Mouse (Mus musculus): ENCODE results near the gene Rgsl1.
A peak's percentile ranks its signal among the peaks of the same experiment; 100 is the strongest.

Rgsl1 gene

DNA sequence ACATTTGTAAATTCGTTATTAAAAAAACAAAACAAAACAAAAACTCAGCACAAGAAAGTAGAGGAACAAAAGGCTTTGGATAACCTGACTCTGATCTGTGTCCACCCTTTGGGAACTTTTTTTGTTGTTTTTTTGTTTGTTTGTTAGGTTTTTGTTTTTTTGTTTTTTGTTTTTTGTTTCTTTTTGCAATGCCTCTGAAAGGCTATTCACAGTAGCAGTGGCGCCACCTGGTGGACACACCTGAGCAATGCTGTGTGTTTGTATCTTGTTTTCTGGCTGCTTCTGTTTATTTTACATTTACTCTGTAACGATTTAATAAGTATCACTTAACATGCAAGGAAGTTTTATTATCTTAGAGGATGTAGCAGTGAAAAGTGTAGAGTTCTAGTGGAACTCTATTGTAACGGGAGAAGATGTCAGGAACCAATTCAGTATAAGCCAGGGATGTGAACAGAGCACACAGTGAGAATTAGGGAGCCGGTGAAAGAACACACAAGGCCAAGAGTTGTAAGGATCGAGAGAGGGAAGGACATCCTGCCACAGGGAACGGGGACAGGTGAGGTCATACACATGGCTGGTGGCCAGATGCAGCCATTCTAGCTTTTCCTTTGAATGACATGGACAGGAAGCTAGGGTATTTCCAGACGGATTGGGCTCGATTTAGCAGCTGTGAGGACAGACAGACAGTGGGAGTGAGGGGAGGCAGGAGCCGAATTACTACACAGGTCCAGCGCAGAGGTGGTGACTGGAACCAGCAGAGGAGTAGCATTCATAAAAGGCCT lies 101.4 kb downstream of the Rgsl1 start:
- no peak for ATAC-seq (ENCODE audit: insufficient number of reproducible peaks, low FRiP score, low TSS enrichment)

GRCm38 (mm10) chr1:153741551-153742316 lies 102.2 kb downstream of the Rgsl1 start:
- no peak for ATAC-seq (ENCODE audit: insufficient number of reproducible peaks, low FRiP score, low TSS enrichment)

DNA sequence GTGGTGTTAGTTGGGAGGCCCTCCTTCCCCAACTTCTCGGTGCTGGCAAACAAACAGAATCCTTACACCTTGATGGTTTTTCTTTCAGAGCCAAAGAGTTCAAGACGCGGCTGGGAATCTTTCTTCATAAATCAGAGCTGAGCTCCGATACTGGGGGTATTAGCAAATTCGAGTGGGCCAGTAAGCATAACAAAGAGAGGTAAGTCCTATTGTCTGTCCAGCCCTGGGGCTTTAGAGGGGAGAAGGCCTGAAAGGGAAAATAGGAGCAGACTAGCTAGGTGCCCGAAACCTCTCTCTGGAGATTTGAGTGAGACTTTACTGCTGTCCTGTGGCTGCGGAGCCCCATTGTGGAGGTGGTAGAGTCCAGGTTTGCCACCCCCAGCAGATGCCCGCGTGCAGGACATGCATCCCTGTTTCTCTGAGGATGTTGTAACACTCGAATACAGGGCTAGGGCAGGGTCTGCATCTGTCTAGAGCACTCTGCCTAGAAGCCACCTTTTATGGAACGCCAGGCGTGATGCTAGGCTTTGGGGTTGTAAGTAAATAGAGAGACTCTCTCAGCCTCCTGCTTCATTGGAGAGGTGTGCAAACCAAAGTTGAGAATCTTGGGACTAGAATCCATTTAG lies 103.1 kb downstream of the Rgsl1 start:
- no peak for ATAC-seq (ENCODE audit: insufficient number of reproducible peaks, low FRiP score, low TSS enrichment)

GRCm38 (mm10) chr1:153740145-153740544 lies 103.8 kb downstream of the Rgsl1 start, which contains the start of gene Rgs16:
Gene Rgs16, plus strand, starts transcription at chr1:153740349.
- peak; percentile 92 for ATAC-seq (ENCODE audit: insufficient number of reproducible peaks, low FRiP score, low TSS enrichment)

DNA sequence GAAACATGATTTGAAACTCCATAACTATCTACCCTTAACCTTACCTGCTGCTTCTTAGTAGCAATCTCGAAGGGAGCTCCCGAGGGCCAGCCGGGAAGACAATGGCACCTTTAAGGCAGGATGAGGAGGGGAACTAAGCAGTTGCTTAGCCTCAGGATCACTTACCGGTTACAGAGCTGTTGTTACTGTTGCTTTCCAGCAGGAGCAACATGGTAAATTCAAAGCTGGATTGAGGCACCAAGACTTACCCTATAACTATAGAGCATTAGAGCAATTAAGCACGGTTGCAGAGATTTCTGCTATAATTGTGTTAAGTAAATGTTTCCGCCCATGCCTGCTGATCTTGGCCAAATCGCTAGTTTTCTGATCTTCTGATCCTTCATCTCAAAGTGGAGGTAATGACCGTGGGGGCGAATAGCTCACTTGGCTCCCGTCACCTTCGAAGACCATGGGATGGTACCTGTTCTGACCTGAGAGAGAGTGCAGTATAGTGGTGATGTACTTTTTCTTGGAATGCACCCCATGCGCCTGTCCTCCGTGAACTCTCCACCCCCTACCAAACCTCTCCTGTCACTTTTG lies 104.4 kb downstream of the Rgsl1 start:
- ATAC-seq (ENCODE audit: insufficient number of reproducible peaks, low FRiP score, low TSS enrichment) = no peak

GRCm38 (mm10) chr1:153737101-153738085 lies 106.5 kb downstream of the Rgsl1 start:
- ATAC-seq (ENCODE audit: insufficient number of reproducible peaks, low FRiP score, low TSS enrichment) = no peak

DNA sequence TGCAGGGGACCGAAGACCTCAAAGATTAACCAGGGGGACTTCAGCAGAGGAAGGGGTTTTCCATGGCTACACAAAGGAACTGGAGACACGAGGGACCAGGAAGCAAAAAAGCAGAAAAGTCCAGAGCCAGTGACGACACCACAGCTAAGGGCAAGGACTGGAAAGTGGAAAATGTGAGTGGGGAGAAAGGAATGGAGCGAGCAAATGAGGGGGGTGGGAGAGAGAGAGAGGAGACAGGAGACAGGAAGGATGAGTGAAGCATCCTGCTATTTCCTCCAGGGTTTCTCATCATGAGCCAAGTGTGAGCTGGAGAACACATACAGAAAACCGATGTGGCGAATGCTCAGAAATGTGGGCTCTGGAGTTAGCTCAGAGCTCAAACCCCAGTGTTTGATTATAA lies 107.8 kb downstream of the Rgsl1 start:
- ATAC-seq (ENCODE audit: insufficient number of reproducible peaks, low FRiP score, low TSS enrichment) = no peak

DNA sequence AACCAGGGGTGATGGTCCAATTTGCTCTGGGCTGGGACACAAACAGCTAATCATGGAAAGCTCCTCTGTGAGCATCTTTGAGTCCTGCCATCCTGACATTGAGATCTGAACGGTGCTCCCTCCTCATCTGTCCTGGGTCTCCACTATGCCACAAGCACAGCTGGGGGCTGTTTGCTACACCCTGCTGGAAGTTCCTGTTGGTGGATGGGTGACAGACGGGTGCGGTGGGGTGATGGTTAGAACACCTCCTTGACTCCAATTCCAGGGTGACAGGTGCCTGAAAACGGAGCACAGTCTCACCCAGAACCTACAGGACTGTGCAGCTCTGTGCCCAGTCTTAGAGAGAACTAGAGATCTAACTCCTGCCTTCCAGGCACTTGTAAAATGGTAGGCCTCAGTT lies 109.1 kb downstream of the Rgsl1 start:
- no peak for ATAC-seq (ENCODE audit: insufficient number of reproducible peaks, low FRiP score, low TSS enrichment)

DNA sequence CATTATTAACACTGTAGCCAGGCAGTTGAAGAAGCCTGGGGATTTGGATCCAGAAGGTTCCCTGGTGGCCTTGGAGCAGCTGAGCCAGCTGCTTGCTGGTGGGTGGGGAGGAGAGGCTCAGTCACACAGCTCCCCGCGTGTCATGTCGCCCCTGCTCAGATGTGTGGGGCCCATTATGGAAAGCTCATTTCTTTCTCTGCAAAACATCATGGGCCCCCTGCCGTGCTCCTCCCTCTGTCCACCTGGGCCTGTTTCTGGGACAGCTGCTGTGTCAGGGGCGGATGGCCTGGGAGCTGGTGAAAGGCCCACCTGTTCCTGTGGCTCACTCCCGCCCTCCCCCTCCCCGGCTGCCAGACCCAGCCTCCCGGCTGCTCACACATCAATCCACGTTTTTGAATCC lies 110.8 kb downstream of the Rgsl1 start:
- ATAC-seq (ENCODE audit: insufficient number of reproducible peaks, low FRiP score, low TSS enrichment) = no peak

DNA sequence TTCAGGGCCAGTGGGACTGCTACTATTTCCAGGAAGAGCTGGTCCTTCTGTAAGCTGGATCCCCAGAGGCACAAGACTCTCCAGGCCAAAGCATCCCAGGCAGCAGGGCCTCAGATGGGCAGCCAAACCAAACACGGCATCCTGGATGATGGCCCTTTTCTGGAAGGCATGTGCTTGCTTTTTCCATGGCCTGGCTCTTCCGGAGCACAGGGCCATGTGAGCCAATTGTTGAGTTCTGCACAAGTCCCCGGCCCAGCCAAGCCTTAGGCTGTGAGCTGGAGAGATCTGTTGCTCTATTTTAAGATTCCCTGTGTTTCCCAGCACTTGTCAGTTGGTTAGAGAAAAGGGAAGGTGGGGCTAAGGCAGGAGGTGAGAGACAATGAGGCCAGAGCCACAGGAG lies 113.3 kb downstream of the Rgsl1 start:
- peak; percentile 49; the same call in 1 of the 2 replicates for ATAC-seq (ENCODE audit: insufficient number of reproducible peaks, low FRiP score, low TSS enrichment)

- ATAC-seq (ENCODE audit: insufficient number of reproducible peaks, low FRiP score, low TSS enrichment) = no peak
Observed at GRCm38 (mm10) chr1:153729806-153730205, 114.1 kb downstream of the Rgsl1 start.
